Mouse (Mus musculus): ENCODE data around the gene Defb45. TPM values are rescaled to one million over a fixed set of nuclear protein-coding genes. Genes with fewer than 3 reads are reported as not detected.

Gene Defb45
- polyA plus RNA-seq (2012; ENCODE audit: insufficient read depth, insufficient read length, low replicate concordance, missing spikeins) = not detected in 2 replicates

DNA sequence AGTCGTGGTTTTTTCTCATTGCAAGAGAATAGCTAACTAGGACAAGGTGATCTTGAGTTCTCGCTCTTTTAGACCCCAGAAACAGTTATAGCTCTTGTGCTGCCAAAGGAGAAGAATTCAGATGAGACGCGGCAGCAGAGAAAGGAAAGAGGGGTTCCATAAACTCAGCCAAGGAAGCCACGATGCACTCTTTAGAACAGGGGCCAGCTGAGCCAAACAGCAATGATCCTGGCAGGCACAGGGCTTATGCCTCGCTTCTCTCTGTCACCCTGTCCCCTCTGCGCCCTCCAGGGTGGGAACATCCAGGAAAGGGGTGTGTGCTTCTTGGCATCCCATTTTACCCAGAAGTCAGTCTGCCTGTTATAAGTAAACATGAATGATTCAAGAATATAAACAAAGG, at the start of gene Defb45:
TSS of gene Defb45 (minus strand) at position 101 of the 400 bp plus-strand sequence.
- 56% methylated on average over 7 of the region's 7 CpGs for whole genome bisulfite sequencing
- Histone ChIP-seq H3K4me3 (ENCODE audit: insufficient read depth, low read depth, low read length) (no peak within 1 kb of the TSS), H3K27ac (ENCODE audit: insufficient read depth, low read depth, low read length) (no peak within 1 kb of the TSS), H3K4me1 (ENCODE audit: control insufficient read depth, insufficient read depth, low read length) (no peaks in the 10 kb centered on the region)
- no peak for TF ChIP-seq POLR2A (IDR thresholded peaks at IDR 0.05; ENCODE audit: insufficient read depth, low read depth, low read length)
- TF ChIP-seq CTCF (IDR thresholded peaks at IDR 0.05; ENCODE audit: insufficient read depth, low read depth, low read length) = no peak

DNA sequence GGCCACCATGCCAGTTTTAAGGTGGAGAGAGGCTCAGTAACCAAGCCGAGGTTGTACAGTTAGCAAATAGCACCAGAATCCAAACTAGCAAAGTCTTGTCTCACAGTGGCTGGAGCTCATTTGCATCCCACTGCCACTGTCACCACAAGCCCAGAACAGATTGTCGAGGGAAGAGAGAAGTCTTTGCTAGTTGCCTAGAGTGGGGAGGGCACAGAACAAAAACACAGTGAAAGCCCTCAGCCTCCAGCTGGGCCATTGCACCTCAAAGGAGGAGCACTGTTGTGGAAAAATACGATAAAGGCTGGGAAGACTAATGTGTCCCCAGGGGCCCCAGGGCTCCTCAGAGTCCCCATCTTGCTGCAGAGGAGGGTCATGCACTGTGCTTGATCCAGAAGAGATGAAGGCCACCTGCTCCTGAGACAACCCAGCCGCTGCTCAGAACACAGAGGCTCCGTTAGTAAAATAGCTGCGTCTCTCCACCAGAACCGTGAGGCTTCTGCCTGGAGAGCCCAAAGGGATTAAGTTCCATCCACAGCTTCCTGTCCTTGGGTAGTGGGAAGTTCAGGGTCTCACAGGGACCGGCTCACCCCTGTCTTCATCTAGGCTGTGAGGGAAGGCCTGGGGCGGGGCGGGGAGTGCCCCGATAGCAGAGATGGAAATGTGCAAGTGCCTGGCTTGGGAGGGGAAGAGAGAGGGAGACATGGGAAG, 40.4 kb upstream of the Defb45 start:
- 33% methylated on average over 11 of the region's 11 CpGs for WGBS

DNA sequence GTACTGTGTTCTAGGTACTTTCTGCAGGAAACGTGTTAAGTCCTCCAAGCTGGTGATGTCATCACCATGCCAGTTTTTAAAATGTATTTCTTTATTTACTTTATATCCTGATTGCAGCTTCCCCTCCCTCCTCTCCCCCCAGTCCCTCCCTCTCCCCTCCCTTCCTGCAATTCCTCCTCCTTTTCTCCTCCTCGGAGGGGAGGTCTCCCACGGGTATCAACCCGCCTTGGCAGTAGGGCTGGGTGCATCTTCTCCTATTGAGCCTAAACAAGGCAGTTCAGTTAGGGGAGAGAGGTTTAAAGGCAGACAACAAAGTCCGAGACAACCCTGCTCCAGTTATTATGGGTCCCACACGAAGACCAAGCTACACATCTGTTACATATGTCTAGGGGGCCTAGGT, 39.7 kb upstream of the Defb45 start:
- peaks cover 7% of the 10 kb centered on the region; the same call in 1 of the 2 replicates for H3K4me1 ChIP-seq (ENCODE audit: control insufficient read depth, insufficient read depth, low read length)
- H3K27ac ChIP-seq (ENCODE audit: insufficient read depth, low read depth, low read length) = no peak overlapping the region
- no peak for TF ChIP-seq CTCF (IDR thresholded peaks at IDR 0.05; ENCODE audit: insufficient read depth, low read depth, low read length)
- TF ChIP-seq POLR2A (IDR thresholded peaks at IDR 0.05; ENCODE audit: insufficient read depth, low read depth, low read length) = no peak
- no peak overlapping the region for H3K4me3 ChIP-seq (ENCODE audit: insufficient read depth, low read depth, low read length)
- WGBS = 68% methylated on average over 6 of the region's 6 CpGs

More for the DNA sequence above, 40.4 kb upstream of the Defb45 start:
- Histone ChIP-seq H3K4me1 (ENCODE audit: control insufficient read depth, insufficient read depth, low read length) (peaks cover 7% of the 10 kb centered on the region; the same call in 1 of the 2 replicates), H3K4me3 (ENCODE audit: insufficient read depth, low read depth, low read length) (no peak overlapping the region), H3K27ac (ENCODE audit: insufficient read depth, low read depth, low read length) (no peak overlapping the region)
- TF ChIP-seq POLR2A (IDR thresholded peaks at IDR 0.05; ENCODE audit: insufficient read depth, low read depth, low read length) = no peak
- no peak for TF ChIP-seq CTCF (IDR thresholded peaks at IDR 0.05; ENCODE audit: insufficient read depth, low read depth, low read length)

DNA sequence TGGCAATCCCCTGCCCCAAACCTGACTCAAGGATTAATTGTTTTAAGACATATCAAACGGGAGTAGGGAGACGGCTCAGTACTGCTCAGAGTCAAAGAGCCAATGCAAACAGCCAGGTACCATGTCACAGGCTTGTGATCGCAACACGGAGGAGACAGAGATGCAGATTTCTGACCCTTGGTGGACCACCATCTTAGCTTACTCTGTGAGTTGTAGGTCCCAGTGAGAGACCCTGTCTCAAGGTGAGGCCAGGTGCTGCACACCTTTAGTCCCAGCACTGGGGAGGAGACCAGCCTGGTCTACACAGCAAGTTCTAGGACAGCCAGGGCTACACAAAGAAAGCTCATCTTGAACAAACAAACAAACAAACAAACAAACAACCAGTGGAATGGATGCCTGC, 38.2 kb upstream of the Defb45 start:
- Histone ChIP-seq H3K27ac (ENCODE audit: insufficient read depth, low read depth, low read length) (no peak overlapping the region), H3K4me3 (ENCODE audit: insufficient read depth, low read depth, low read length) (no peak overlapping the region), H3K4me1 (ENCODE audit: control insufficient read depth, insufficient read depth, low read length) (peaks cover 12% of the 10 kb centered on the region; the same call in 1 of the 2 replicates)
- TF ChIP-seq CTCF (IDR thresholded peaks at IDR 0.05; ENCODE audit: insufficient read depth, low read depth, low read length) (no peak), POLR2A (IDR thresholded peaks at IDR 0.05; ENCODE audit: insufficient read depth, low read depth, low read length) (no peak)
- WGBS = 95% methylated on average over 4 of the region's 4 CpGs

DNA sequence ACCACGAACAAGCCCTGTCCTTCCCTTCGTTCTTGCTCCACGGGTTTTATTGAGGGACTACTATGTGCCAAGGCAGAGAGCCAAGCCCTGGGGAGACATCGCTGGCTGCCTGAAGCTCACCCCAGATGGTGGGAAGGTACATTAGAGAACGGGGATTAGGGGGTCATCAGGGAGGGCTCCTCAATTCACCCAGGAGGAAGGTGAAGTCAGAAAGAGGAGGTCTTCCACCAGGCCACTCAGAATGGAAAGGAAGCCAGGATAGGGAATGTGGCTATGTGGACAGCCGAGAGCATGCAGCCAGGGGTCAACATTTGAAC, 37.8 kb upstream of the Defb45 start:
- H3K27ac ChIP-seq (ENCODE audit: insufficient read depth, low read depth, low read length) = no peak overlapping the region
- TF ChIP-seq CTCF (IDR thresholded peaks at IDR 0.05; ENCODE audit: insufficient read depth, low read depth, low read length) (no peak), POLR2A (IDR thresholded peaks at IDR 0.05; ENCODE audit: insufficient read depth, low read depth, low read length) (0 out of 2 replicates have a peak, but pooled peaks have one; percentile 11)
- H3K4me1 ChIP-seq (ENCODE audit: control insufficient read depth, insufficient read depth, low read length) = peaks cover 12% of the 10 kb centered on the region; the same call in 1 of the 2 replicates
- WGBS = 79% methylated on average over 6 of the region's 6 CpGs
- H3K4me3 ChIP-seq (ENCODE audit: insufficient read depth, low read depth, low read length) = no peak overlapping the region

DNA sequence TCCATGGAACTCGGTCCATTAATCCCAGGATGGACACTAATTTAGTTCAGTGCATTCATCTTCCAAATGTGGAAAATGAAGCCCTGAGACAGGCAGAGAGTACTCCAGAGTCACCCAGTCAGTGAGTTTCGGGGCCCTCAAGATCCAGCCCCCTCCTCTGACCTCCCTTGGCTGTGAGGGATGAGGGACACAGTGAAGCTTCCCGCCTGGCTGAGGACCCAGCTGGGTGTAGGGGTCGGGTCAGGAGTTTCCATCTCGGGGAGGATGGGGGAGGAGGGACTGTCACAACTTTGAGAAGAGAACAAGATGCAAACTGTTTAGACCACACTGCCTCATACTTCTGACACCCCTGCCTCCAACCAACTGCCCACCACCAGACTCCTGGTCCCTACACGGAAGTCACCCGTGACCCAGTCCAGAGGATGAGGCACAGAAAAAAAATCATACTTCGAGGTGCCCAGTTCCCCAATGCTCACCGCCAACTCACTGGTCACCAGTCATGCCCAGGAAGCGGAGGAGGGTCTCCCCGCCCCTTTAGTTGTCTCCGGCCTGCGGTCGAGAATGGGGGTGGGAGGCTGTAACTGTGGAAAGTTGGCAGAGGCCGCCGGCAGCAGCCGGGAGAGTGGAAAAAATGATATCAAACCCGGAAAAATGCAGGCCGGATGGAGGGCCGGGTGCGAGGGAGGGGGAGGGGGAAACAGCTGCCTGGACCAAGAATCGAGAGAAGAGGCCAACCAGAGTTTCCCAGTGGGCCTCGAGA, 37.2 kb upstream of the Defb45 start:
- TF ChIP-seq CTCF (IDR thresholded peaks at IDR 0.05; ENCODE audit: insufficient read depth, low read depth, low read length) (no peak), POLR2A (IDR thresholded peaks at IDR 0.05; ENCODE audit: insufficient read depth, low read depth, low read length) (no peak)
- Histone ChIP-seq H3K27ac (ENCODE audit: insufficient read depth, low read depth, low read length) (no peak overlapping the region), H3K4me1 (ENCODE audit: control insufficient read depth, insufficient read depth, low read length) (peaks cover 12% of the 10 kb centered on the region; the same call in 1 of the 2 replicates), H3K4me3 (ENCODE audit: insufficient read depth, low read depth, low read length) (no peak overlapping the region)
- 71% methylated on average over 23 of the region's 23 CpGs for WGBS

DNA sequence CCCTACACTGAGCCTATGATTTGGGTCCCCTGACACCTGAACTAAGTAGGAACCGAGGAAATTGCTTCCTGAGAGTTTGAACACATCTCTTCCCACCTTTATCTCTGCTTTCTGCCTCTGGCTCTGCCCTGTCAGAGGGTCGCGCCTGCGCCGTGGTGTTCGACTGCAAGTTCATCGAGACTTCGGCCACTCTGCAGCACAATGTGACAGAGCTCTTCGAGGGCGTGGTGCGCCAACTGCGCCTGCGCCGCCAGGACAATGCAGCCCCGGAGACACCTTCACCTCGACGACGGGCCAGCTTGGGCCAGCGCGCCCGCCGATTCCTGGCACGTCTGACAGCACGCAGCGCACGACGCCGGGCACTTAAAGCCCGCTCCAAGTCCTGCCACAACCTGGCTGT, 35.1 kb upstream of the Defb45 start:
- peaks cover 6% of the 10 kb centered on the region; the same call in 1 of the 2 replicates for H3K4me1 ChIP-seq (ENCODE audit: control insufficient read depth, insufficient read depth, low read length)
- H3K4me3 ChIP-seq (ENCODE audit: insufficient read depth, low read depth, low read length) = no peak overlapping the region
- WGBS = 87% methylated on average over 29 of the region's 29 CpGs
- H3K27ac ChIP-seq (ENCODE audit: insufficient read depth, low read depth, low read length) = no peak overlapping the region
- TF ChIP-seq CTCF (IDR thresholded peaks at IDR 0.05; ENCODE audit: insufficient read depth, low read depth, low read length) (no peak), POLR2A (IDR thresholded peaks at IDR 0.05; ENCODE audit: insufficient read depth, low read depth, low read length) (no peak)

DNA sequence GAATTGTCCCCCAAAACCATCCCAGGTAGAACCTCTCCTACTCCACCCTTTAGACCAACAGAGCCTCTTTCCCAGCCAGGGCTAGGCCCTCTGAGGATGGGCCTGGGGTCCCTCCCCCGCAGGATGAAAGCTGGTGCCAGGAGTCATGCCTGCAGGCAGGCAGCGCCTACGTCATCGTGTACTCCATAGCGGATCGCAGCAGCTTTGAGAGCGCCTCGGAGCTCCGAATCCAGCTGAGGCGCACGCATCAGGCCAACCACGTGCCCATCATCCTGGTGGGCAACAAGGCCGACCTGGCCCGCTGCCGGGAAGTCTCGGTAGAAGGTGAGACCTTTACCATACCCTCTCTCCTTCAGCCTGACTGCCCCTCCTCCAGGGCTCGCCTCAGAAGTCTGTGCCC, 34.1 kb upstream of the Defb45 start:
- peaks cover 5% of the 10 kb centered on the region; the same call in 1 of the 2 replicates for H3K4me1 ChIP-seq (ENCODE audit: control insufficient read depth, insufficient read depth, low read length)
- TF ChIP-seq CTCF (IDR thresholded peaks at IDR 0.05; ENCODE audit: insufficient read depth, low read depth, low read length) (no peak), POLR2A (IDR thresholded peaks at IDR 0.05; ENCODE audit: insufficient read depth, low read depth, low read length) (no peak)
- H3K27ac ChIP-seq (ENCODE audit: insufficient read depth, low read depth, low read length) = no peak overlapping the region
- WGBS = 37% methylated on average over 17 of the region's 17 CpGs
- H3K4me3 ChIP-seq (ENCODE audit: insufficient read depth, low read depth, low read length) = peak overlapping the region; percentile 21

DNA sequence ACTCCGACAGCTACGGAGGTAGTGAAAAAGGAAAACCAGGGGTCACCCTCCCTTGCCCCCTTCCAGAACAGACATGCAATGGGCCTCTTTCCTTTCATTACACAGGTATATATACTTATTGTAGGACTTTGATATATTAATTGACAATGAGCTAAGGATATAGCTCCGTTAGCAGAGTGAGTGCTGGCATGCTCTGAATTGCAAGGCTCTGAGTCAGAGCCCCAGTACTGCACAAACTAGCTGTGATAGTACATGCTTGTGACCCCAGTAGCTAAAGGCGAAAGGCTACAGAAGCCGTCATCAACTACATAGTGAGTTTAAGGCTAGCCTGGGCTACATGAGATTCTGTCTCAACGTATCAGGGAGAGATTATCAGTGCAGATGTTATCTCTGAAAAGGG, 30.7 kb upstream of the Defb45 start:
- Histone ChIP-seq H3K27ac (ENCODE audit: insufficient read depth, low read depth, low read length) (no peak overlapping the region), H3K4me3 (ENCODE audit: insufficient read depth, low read depth, low read length) (no peak overlapping the region), H3K4me1 (ENCODE audit: control insufficient read depth, insufficient read depth, low read length) (peaks cover 17% of the 10 kb centered on the region)
- TF ChIP-seq CTCF (IDR thresholded peaks at IDR 0.05; ENCODE audit: insufficient read depth, low read depth, low read length) (no peak), POLR2A (IDR thresholded peaks at IDR 0.05; ENCODE audit: insufficient read depth, low read depth, low read length) (no peak)
- 89% methylated on average over 6 of the region's 6 CpGs for WGBS

Measured in olfactory bulb, adult 2 months (tissue).